ENCODE assay signal across 17 mouse cellular contexts in the genomic region with DNA sequence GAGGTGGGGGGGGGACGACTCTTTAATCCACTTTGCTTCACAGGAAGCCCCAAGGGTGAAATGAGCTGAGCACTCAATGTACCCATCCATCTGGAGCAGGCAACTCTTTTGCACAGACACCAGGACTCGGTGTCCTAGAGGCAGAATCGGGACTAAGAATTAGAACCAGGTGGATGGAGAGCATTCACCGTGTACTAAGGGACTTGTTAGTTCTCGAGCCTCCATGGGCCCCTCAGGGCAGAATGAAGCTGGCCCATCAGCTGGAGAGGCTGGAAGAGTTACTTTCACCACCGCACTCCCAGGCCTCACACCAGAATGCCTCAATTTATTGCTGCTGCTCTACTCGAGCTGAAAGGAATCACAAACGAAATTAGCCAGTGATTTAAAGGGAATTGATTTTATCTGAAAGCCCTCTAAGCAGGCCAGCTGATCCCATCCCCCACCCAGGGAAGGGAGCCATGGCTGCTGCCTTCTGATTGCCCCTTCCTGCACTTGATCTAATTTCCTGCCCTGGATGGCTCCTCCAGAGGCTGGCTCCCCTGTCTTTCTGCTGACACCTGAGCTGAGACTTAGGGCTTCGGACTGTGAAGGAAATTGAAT.
DNase-seq lines count a peak whose midpoint lies in the region; ATAC-seq lines count a peak whose summit lies in the region.
"Had no signal": no experiment of that assay in that cellular context is flagged by ENCODE, and none has a peak within 500 bp of the region (broad histone marks: within the 10 kb centered on the region; RNA-seq: fewer than 3 reads in every experiment).

No protein-coding gene starts in this region.

- H3K4me1 ChIP-seq in kidney, embryonic 14.5 days (ENCODE audit: control insufficient read depth, insufficient read depth, low read length), result no peaks in the 10 kb centered on the region
- peaks cover 16% of the 10 kb centered on the region for H3K4me1 ChIP-seq in embryonic facial prominence, embryonic 12.5 days
- H3K4me1 ChIP-seq in hindbrain, embryonic 13.5 days (replicated peaks), result peaks cover 19% of the 10 kb centered on the region
- peaks cover 20% of the 10 kb centered on the region for H3K4me1 ChIP-seq in neural tube, embryonic 13.5 days (replicated peaks)
- no peaks in the 10 kb centered on the region for H3K4me1 ChIP-seq in intestine, embryonic 15.5 days (replicated peaks)
- H3K4me1 ChIP-seq: stomach, embryonic 15.5 days had no signal

- no peak overlapping the region for H3K4me2 ChIP-seq in kidney, embryonic 14.5 days (replicated peaks; ENCODE audit: low read depth, low read length)
- no peak overlapping the region for H3K4me2 ChIP-seq in embryonic facial prominence, embryonic 12.5 days (replicated peaks)
- no peak overlapping the region for H3K4me2 ChIP-seq in hindbrain, embryonic 13.5 days
- H3K4me2 ChIP-seq in neural tube, embryonic 13.5 days, result no peak overlapping the region
- no peak overlapping the region for H3K4me2 ChIP-seq in intestine, embryonic 15.5 days (replicated peaks)
- H3K4me2 ChIP-seq: forebrain, embryonic 13.5 days; heart, embryonic 15.5 days; stomach, embryonic 15.5 days had no signal

- DNase-seq in kidney, postnatal 4 days, result peak; percentile 32 to 51
- DNase-seq in ovary, adult 18-20 months (ENCODE audit: low spot score), result no peak
- no peak for DNase-seq in lung, postnatal 14 days
- DNase-seq: cerebellum, adult 18-20 months; lung, postnatal 36 days; thymus, postnatal 25 days had no signal

- WGBS in kidney, embryonic 14.5 days, result 29% methylated on average over 9 of the region's 9 CpGs
- WGBS in embryonic facial prominence, embryonic 12.5 days, result 11% methylated on average over 9 of the region's 9 CpGs
- 47% methylated on average over 9 of the region's 9 CpGs for WGBS in hindbrain, embryonic 13.5 days
- whole genome bisulfite sequencing in neural tube, embryonic 13.5 days, result 30% methylated on average over 9 of the region's 9 CpGs
- 49% methylated on average over 9 of the region's 9 CpGs for WGBS in intestine, embryonic 15.5 days

- no peak for ATAC-seq in kidney, embryonic 14.5 days (ENCODE audit: low FRiP score, low TSS enrichment)
- ATAC-seq in embryonic facial prominence, embryonic 12.5 days (ENCODE audit: insufficient number of reproducible peaks, insufficient read depth, low FRiP score, low TSS enrichment), result no peak
- no peak; the same call in 1 of the 2 replicates for ATAC-seq in hindbrain, embryonic 13.5 days (ENCODE audit: low FRiP score)
- peak; percentile 64 for ATAC-seq in neural tube, embryonic 13.5 days (ENCODE audit: low read depth)
- no peak for ATAC-seq in intestine, embryonic 15.5 days
- ATAC-seq: CD4-positive, CD25-positive, alpha-beta regulatory T cell, adult 4 months; forebrain, embryonic 13.5 days; inflammation-experienced regulatory T-cells, adult 6 months had no signal

- H3K9me3 ChIP-seq in kidney, embryonic 14.5 days (ENCODE audit: control insufficient read depth, low read length), result no peaks in the 10 kb centered on the region
- no peaks in the 10 kb centered on the region for H3K9me3 ChIP-seq in embryonic facial prominence, embryonic 12.5 days
- no peaks in the 10 kb centered on the region for H3K9me3 ChIP-seq in hindbrain, embryonic 13.5 days
- H3K9me3 ChIP-seq in neural tube, embryonic 13.5 days, result no peaks in the 10 kb centered on the region
- no peaks in the 10 kb centered on the region for H3K9me3 ChIP-seq in intestine, embryonic 15.5 days
- H3K9me3 ChIP-seq: forebrain, embryonic 13.5 days; heart, embryonic 15.5 days; stomach, embryonic 15.5 days had no signal

- H3K36me3 ChIP-seq in kidney, embryonic 14.5 days (ENCODE audit: control insufficient read depth, insufficient read depth, low read length), result no peaks in the 10 kb centered on the region
- no peaks in the 10 kb centered on the region for H3K36me3 ChIP-seq in embryonic facial prominence, embryonic 12.5 days
- H3K36me3 ChIP-seq in hindbrain, embryonic 13.5 days, result no peaks in the 10 kb centered on the region
- no peaks in the 10 kb centered on the region for H3K36me3 ChIP-seq in neural tube, embryonic 13.5 days
- H3K36me3 ChIP-seq in intestine, embryonic 15.5 days, result no peaks in the 10 kb centered on the region
- H3K36me3 ChIP-seq: heart, embryonic 15.5 days; stomach, embryonic 15.5 days had no signal

- H3K27ac ChIP-seq in kidney, embryonic 14.5 days (ENCODE audit: low read depth, low read length), result no peak overlapping the region
- H3K27ac ChIP-seq in embryonic facial prominence, embryonic 12.5 days, result 0 out of 2 replicates have a peak overlapping the region, but pooled peaks have one; percentile 8
- H3K27ac ChIP-seq in hindbrain, embryonic 13.5 days, result peak overlapping the region; percentile 21
- peak overlapping the region; percentile 55 for H3K27ac ChIP-seq in neural tube, embryonic 13.5 days (replicated peaks)
- no peak overlapping the region for H3K27ac ChIP-seq in intestine, embryonic 15.5 days
- H3K27ac ChIP-seq: forebrain, embryonic 13.5 days; heart, embryonic 15.5 days; liver, embryonic 14.5 days; stomach, embryonic 15.5 days had no signal

- no peaks in the 10 kb centered on the region for H3K27me3 ChIP-seq in kidney, embryonic 14.5 days (ENCODE audit: control insufficient read depth, insufficient read depth, low read length)
- H3K27me3 ChIP-seq in embryonic facial prominence, embryonic 12.5 days, result no peaks in the 10 kb centered on the region
- 0 out of 2 replicates have a peak, but pooled peaks cover 9% of the 10 kb centered on the region for H3K27me3 ChIP-seq in hindbrain, embryonic 13.5 days
- H3K27me3 ChIP-seq in neural tube, embryonic 13.5 days, result no peaks in the 10 kb centered on the region
- H3K27me3 ChIP-seq in intestine, embryonic 15.5 days (replicated peaks), result no peaks in the 10 kb centered on the region
- H3K27me3 ChIP-seq: forebrain, embryonic 13.5 days; stomach, embryonic 15.5 days had no signal

- no peak overlapping the region for H3K4me3 ChIP-seq in kidney, embryonic 14.5 days (ENCODE audit: low read length)
- H3K4me3 ChIP-seq in embryonic facial prominence, embryonic 12.5 days, result no peak overlapping the region
- H3K4me3 ChIP-seq in hindbrain, embryonic 13.5 days, result no peak overlapping the region
- no peak overlapping the region for H3K4me3 ChIP-seq in neural tube, embryonic 13.5 days
- no peak overlapping the region for H3K4me3 ChIP-seq in intestine, embryonic 15.5 days (replicated peaks)
- H3K4me3 ChIP-seq: forebrain, embryonic 13.5 days; heart, embryonic 15.5 days; stomach, embryonic 15.5 days had no signal

- H3K9ac ChIP-seq in kidney, embryonic 14.5 days (ENCODE audit: low read depth, low read length), result no peak overlapping the region
- H3K9ac ChIP-seq in embryonic facial prominence, embryonic 12.5 days, result no peak overlapping the region
- H3K9ac ChIP-seq in hindbrain, embryonic 13.5 days, result no peak overlapping the region
- no peak overlapping the region for H3K9ac ChIP-seq in neural tube, embryonic 13.5 days
- H3K9ac ChIP-seq in intestine, embryonic 15.5 days, result no peak overlapping the region
- H3K9ac ChIP-seq: forebrain, embryonic 13.5 days; heart, embryonic 15.5 days; liver, embryonic 14.5 days; stomach, embryonic 15.5 days had no signal

Comparison
In these comparisons a context has a peak if more than half of its experiments do, and no peak if none do; other contexts are left out.
1. DNase-seq: peak in kidney, postnatal 4 days (2 of 2); none in ovary, adult 18-20 months (single experiment) and lung, postnatal 14 days (single experiment).
2. H3K27ac ChIP-seq: peak in embryonic facial prominence, embryonic 12.5 days (single experiment), hindbrain, embryonic 13.5 days (single experiment) and neural tube, embryonic 13.5 days (single experiment); none in kidney, embryonic 14.5 days (single experiment) and intestine, embryonic 15.5 days (single experiment).